Mouse (Mus musculus): ENCODE measurements around the gene Kcnk5.

DNA sequence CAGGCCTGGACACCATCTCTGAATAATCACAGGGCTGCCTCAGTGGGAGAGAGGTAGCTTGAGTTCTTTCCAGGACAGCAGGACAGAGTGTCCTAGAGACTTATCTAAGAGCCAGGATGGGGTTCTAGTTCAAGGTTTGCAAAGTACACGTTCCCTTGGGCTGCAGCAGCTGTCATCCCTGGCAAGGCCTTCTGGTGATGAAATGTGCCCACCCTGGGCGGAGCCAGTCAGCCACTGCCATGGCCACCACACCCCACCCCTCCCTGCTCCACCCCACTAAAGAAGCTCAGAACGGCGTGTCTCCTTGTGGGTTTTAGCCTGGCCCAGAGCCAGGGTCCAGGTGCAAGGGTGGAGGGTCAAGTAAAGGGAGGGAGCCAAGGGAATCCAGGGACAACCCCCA, 46.7 kb upstream of the Kcnk5 start:
- TF ChIP-seq CTCF (IDR thresholded peaks at IDR 0.05; ENCODE audit: extremely low read depth, insufficient read length, insufficient replicate concordance, low read depth, low read length) (no peak), POLR2A (IDR thresholded peaks at IDR 0.05; ENCODE audit: low read depth, low read length) (0 out of 2 replicates have a peak, but pooled peaks have one; percentile 19)

Data from small intestine, adult 2 months (tissue).